Mouse (Mus musculus) B cell, adult 2 months (primary cell): Measurements from ENCODE around the gene Psors1c2.
"Not testable (repeated sequence)": the region's sequence is repeated elsewhere in the genome, so short reads cannot be mapped to it uniquely, and the experiment has no call there.

Experiments used
- DNase-seq, 2 experiments: peaks; one replicate each; pipeline ENCODE4 v3.0.0; 2022

Gene Psors1c2

GRCm38 (mm10) chr17:35532901-35533300 lies at the start of gene Psors1c2:
Gene Psors1c2 (plus strand): TSS chr17:35533201.
- DNase-seq: no peak

- peak; percentile 72 to 77 for DNase-seq
Measured at GRCm38 (mm10) chr17:35484066-35484465, 48.9 kb upstream of the Psors1c2 start.

- no peak for DNase-seq
Measured at GRCm38 (mm10) chr17:35485702-35486101, 47.3 kb upstream of the Psors1c2 start.

GRCm38 (mm10) chr17:35486726-35487125 lies 46.3 kb upstream of the Psors1c2 start:
- no peak for DNase-seq

GRCm38 (mm10) chr17:35488041-35488440 lies 45.0 kb upstream of the Psors1c2 start:
- no peak for DNase-seq

GRCm38 (mm10) chr17:35490320-35490719 lies 42.7 kb upstream of the Psors1c2 start:
- DNase-seq: no peak

- no peak for DNase-seq
Measured at GRCm38 (mm10) chr17:35497124-35497523, 35.9 kb upstream of the Psors1c2 start.

GRCm38 (mm10) chr17:35502226-35502625 lies 30.8 kb upstream of the Psors1c2 start:
- DNase-seq: no peak

GRCm38 (mm10) chr17:35502762-35503161 lies 30.2 kb upstream of the Psors1c2 start:
- no peak for DNase-seq

GRCm38 (mm10) chr17:35503849-35504248 lies 29.2 kb upstream of the Psors1c2 start:
- no peak for DNase-seq

GRCm38 (mm10) chr17:35504628-35505481 lies 28.1 kb upstream of the Psors1c2 start:
- DNase-seq: no peak

- no peak for DNase-seq
Measured at GRCm38 (mm10) chr17:35505776-35506175, 27.2 kb upstream of the Psors1c2 start, which contains the start of gene Pou5f1. Gene Pou5f1 (plus strand): TSS chr17:35506018.

GRCm38 (mm10) chr17:35506881-35507280 lies 26.1 kb upstream of the Psors1c2 start:
- DNase-seq: no peak

- DNase-seq: no peak
Measured at GRCm38 (mm10) chr17:35507556-35508260, 25.3 kb upstream of the Psors1c2 start.

GRCm38 (mm10) chr17:35508279-35508678 lies 24.7 kb upstream of the Psors1c2 start:
- not testable (repeated sequence) for DNase-seq

- DNase-seq: peak; percentile 46 to 52
Measured at GRCm38 (mm10) chr17:35509284-35509683, 23.7 kb upstream of the Psors1c2 start.

GRCm38 (mm10) chr17:35512916-35513626 lies 19.9 kb upstream of the Psors1c2 start:
- DNase-seq: no peak

- DNase-seq: peak; percentile 85 to 86
Measured at GRCm38 (mm10) chr17:35513886-35514285, 19.1 kb upstream of the Psors1c2 start.

- DNase-seq: no peak
Measured at GRCm38 (mm10) chr17:35514756-35515155, 18.2 kb upstream of the Psors1c2 start.

- DNase-seq: no peak
Measured at GRCm38 (mm10) chr17:35515911-35516640, 16.9 kb upstream of the Psors1c2 start.

- peak; percentile 84 to 85 for DNase-seq
Measured at GRCm38 (mm10) chr17:35516652-35517500, 16.1 kb upstream of the Psors1c2 start, which contains the start of the genes Tcf19 and Cchcr1. Gene Tcf19 (minus strand): TSS chr17:35516824. Gene Cchcr1 (plus strand): TSS chr17:35517100.
